Mouse (Mus musculus): ENCODE results near the gene Btbd10.

Btbd10 gene

DNA sequence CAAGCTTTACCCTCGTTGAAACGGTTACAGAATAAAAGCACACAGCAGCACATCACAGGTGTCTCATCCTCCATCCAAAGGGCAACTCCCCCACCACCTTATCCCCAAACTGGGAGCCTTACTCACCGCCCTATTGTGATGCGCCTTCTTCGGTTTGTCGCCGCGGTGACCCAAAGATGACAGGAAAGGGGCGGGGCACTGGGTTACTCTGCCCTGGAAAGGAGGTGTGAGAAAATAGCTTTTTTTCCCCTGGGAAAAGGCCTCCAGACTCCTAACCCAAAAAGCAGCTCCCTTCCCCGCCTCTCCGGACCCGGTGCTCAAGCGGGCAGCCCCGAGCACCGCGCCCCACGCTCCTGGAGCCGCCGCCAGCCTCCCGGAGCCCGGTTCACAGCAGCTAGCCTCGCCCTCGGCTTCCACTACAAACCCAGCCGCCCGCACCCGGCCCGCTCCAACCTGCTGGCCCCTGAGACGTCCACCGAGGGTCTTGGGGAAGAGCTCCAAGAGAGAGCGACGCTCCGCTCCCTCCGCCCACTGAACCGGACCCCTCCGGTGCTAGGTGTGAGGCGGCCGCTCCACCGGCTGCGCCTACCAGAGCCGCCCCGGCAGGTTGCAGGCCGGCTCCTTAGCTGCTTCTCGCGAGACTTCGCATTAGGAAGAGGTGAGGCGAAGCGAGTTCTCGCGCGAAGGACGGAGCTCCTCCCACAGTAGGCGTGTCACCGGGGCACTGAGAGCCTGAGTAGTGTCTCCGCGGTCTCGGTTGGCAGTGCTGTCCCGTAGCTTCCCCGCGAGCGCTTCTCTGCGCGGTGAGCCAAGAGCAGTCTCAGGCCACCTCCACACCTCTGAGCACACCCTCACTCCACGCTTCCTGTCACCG, at the start of gene Btbd10:
Btbd10 (minus strand) TSS at position 647 of the 874 bp plus-strand sequence.
- peak; percentile 99 for DNase-seq

DNA sequence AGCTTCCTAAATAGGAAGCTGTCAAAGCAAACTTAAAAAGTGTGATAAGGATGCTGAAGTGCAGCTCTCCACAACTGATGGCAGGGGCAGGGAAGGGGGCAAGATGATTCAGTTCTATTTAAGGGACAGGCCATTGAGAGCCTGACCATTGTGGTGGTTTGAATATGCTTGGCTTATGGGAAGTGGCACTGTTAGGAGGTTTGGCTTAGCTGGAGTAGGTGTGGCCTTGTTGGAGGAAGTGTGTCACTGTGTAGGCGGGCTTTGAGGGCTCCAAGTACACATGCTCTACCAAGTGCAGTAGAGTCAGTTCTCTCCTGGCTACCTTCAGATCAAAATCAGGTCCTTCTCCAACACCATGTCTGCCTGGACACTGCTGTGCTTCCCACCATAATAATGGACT, 47.3 kb upstream of the Btbd10 start:
- no peak for DNase-seq

DNA sequence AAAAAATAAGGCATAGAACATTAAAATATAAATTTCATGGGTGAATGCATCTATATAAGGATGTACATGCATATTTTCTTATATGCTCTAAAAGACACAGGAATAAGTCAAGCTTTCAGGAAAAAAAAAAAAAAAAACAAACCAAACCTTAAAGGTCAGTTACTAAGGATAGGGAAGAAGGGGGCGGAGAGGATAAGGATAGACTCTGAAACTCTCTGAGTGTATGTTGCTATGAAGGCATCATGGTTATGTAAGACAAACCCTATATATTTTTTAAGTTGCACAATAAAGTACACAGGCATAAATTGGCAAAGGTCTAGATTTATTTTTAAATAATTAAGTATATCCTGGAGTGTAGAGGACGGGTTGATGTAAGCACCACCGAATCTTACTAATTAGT, 46.1 kb upstream of the Btbd10 start:
- DNase-seq: no peak

DNA sequence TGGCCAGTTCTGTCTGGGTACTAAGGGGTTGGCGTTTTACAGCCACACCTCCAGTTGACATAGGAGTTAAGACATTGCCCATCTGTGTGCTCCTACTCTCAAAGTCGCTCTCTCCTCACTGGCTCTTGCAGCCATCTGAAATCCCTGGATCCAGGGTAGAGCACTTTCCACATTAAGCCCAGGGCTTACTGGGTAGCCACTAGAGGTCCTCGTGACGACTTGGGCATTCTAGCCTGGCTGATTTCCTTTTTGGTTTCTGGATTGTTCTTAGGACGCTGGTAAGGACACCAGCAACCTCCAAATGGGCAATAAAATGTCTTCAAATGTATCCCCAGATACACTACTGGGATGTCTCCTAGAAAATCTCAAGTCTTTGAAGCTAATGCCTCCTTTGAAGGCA, 39.5 kb upstream of the Btbd10 start:
- no peak for DNase-seq

DNA sequence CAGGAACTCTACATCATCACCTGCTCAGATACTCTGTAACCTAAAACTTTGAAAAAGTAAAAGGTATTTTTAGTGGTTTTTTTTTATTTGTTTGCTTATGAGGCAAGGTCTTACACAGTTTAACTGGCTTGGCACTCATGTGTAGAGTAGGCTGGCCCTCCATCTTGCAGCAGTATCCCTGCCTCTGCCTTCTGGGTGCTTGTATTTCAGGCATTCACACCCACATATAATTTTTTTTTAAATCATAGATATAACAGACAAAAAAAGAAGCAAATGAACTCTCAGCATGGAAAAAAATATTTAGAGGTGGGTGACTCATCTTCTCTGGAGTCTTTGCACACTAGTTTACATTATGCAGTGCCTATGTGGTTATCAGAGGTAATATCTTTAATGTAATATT, 28.9 kb upstream of the Btbd10 start:
- no peak for DNase-seq

DNA sequence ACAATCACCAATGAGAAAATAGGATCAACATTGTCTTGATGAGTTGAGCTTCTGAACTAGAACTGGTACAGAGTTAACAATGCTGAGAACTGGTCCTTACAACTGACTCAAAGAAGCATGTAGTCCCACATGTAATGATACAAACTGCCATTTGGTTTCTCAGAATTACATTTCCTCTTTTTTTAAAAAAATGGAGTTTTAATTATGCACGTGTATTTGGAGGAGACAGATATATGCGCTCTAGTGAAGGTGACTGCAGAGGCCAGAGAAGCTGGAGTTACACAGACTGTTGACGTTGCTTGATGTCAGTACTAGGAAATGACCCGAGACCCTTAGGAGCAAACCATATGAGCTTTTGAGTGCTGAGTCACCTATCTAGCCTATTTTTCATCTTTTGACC, 27.5 kb upstream of the Btbd10 start:
- no peak for DNase-seq

DNA sequence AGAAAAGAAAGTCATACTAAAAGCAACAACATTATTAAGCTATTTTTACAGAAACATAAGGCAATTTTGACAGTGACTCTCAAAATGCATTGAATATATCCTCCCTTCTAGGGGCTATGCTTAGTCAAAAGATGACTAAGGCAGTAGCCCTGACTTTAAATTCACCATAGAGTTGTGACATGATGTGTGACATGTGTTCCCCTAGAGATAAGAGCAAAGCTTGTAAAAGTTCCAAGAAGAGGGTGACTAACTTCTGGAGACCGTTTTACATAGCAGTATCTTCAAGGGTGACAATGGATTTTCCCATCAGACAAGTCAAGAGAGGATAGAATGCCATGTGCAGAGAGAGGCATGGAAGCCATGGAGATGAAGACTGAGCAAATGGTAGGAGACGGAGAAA, 22.4 kb upstream of the Btbd10 start:
- no peak for DNase-seq

DNA sequence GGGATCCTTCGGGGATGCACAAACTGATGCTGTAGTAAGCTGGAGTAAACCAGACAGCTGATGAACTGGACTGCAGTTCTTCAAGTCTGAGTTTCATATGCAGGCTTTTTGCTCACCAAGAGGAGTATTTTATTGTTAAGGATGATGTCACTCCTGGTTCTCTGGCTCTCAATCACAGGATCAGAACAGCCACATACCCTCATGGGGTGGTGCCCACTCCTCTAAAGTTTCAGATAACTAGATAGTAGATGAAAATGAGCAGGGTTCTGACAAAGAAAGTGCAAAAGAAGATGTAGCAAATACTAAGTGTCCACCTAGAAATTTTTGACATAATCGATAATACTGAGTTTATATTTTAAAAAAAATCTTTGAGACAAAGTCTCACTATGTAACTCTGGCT, 19.3 kb upstream of the Btbd10 start, which contains the start of gene Pth:
Pth (minus strand) TSS at position 101 of the 400 bp plus-strand sequence.
- DNase-seq: no peak

DNA sequence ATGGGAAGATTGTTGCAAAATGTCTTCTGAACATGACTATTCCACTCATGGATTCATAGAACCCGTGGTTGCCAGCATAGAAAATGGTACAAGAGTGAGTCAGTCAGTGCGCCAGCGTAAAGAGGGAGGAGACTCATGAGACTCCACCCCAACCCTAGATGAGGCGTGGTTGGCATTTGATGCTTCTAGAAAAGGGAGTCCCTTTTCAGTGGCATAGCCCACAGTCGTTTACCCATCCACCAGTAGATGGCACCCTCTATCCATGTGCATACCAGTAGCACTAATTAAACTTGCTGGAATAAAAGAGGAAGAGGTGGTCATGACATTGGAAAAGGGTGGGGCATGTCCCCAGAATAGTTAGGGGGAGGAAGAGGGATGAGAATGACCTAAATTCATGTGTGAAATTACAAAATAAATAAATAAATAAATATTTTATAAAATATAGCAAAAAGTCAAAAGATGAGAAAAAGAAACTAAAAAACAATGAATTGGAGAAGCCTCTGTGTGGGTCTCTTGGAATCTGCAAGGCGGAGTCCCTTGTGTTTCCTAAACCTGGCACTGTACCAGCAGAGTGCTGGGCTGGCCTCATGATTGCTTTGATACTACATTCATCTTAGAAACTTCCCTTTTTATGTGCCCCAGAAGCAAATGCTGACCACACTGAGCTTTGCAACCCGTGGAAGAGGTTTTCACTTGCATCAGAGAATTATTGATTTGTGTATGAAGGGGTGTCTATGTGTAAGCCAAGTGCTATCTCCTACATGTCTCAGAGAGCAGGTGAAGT, 8.9 kb upstream of the Btbd10 start:
- DNase-seq: peak; percentile 87

DNA sequence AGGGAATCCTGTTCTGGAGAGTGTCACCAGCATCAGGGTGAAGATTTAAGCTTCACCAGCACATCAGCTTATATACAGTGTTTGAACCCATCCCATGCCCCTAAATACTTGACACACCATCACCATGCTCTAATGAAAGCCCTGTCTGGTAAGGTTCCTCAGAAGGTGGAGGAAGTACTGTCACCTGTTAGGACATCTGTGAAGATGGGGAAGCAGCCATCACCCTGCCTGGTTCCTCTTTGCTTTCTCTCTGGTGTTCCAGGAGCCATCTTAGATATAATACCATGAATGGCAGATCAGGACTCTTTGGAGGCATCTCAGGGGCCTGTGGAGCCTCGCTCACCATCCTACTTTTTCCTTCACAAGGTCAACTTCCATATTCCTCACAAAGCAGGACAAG, 3.5 kb upstream of the Btbd10 start:
- DNase-seq: no peak

DNA sequence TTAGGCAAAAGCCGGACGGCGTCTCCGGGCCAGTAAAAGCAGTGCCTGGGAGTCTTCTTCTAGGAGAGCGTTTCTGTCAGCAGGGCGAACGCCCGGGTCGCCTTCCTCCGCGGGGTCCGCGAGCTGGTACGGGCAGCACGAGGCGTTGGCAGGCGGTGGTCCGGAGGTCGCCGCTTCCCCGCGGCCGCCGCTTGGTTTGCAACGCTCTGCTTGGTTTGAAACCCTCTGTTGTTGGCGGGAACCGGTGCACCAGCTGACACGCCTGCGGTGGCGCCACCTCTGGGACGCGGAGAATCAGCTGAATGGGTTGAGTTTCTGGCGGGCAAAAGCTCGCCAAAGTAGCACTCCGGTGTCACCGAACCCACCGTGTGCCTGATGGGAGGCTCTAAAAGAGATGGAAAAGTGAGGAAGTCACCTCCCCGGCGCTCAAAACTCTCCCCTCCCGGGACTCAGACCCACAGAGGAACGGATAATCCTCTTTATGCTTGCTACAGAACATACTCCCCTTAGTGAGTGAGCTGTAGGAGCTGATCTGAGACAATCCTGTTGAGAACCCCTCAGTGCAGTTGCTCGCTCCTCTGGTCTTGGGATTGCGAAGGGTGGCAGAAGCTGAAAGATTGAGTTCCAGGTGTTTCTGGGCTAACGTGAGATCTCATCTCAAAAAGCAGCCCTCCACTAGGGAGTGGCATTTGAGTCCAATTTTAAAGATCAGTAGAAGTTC, 588 bp upstream of the Btbd10 start:
- DNase-seq: peak; percentile 83

DNA sequence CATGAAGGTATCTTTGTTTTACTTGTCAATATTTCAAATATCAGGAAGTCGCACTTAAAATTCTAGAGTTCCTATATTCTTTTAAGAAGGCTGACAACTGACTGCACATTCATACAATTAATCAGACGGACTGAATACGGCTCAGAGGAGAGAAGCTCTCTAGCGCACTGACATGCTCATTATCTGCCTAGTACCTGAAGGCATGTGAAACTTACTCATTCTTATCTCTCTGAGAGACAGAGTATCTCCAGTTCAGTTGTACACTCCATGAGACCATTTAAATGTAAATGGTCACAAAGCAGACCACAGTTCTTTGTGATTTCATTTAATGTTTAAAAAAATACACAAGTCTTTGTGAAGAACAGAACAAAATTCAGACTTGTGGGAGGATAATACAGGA, 1.8 kb downstream of the Btbd10 start:
- DNase-seq: no peak

DNA sequence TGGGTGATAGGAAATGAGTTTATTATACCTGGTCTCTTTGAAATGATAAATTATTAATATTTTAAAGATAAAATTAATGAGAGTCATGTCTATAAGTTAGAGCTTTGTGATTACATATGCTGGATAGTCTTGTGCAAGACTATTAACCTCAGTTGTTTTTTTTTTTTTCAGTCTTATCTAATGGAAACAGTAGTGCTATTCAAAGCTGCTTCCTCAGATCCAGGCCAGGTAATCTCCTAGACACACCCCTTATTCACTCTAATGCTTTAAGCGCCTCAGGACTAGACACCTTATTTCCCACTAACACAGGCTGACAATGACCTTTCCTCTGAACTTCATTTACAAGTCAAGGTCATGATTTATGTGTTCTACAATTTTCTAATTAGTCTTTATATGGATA, 20.1 kb downstream of the Btbd10 start:
- DNase-seq: no peak

DNA sequence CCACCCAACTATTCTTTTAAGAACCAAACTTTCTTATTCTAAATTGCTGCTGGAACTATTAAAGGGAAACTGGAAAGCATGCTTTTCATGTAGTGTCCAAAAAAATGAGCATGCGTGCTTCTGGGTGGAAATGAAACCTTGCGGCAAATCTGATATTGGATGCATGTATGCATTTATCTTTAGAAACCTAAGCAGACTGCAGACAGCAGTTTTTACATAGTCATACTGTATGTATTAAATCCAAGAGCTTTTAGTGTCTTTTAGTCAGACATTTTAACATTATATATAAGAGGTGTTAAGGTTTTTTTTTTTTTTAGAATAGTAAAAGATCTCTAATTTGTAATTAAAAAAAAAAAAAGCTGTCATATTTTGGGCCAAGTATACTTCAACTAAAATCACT, 21.5 kb downstream of the Btbd10 start:
- no peak for DNase-seq

DNA sequence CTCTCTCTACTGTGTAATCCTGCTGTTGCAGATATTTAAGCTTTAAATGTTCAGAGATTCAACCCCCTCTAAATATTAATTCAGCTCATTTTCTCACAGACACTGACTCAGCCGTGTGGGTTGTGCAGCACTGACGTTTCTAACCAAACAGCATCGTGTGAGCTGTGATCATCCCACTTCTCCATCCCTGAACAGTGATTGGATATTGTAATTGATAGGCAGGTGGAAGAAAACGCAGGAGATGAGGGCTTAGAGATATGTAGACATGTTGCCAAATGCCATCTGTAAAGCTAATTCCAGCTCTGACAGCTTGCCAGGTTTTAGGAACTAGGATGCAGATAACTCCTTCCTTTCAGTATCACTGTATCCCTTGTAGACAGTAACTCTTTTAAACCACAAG, 21.9 kb downstream of the Btbd10 start:
- no peak for DNase-seq

DNA sequence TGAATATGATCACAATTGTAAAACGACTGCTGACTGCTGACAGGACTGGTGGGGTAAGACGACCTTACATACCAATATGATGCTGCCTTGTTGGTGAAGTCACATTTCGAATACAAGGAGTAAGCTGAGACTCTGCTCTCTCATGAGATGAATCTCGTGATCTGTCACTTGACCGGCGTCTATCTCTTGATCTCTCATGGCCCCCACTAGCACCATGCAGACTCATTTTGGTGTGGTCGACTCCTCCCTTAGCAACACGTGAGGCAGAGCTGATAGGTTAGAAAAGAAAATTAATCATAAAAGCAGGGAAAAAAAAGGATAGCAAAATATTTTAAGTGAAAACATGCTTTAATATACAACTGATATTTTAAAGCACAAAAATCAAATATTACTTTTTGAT, 33.9 kb downstream of the Btbd10 start:
- DNase-seq: no peak

DNA sequence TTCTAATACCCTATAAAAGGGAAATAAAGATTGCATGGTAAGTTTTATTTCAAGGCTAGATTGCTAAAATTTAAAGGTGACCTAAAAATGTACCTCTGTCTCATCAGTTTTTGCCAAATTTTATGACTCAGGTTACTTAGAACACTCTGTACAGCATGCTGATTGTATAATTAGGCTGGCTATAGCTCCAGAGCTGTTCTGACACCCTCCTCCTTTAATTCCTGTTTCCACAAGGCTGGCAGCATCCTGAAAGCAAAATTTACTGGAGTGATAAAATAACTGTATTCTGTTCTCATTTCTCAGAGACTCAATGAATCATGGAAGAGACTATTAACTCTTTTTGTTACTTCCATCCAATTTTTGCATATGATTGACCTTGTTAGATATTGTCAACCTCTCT, 35.2 kb downstream of the Btbd10 start:
- DNase-seq: no peak

DNA sequence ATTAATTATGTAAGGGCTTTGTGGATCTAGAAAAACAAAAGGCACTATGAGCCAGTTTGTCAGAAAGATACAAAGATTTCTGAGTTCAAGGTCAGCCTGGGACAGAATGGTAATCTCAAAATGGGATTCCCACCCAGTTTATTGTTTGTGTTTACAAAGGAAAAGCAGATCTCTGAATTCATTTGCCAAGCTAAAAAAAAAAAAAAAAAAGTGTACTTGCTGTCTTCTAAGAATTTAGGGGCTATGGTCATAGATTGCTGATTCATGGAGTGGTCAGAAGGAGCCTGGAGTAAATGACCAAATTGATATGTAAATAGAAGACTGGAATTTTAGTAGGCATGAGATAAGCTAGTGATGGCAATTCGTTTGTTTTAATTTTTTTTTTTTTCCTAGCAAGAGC, 49.1 kb downstream of the Btbd10 start:
- DNase-seq: no peak

DNA sequence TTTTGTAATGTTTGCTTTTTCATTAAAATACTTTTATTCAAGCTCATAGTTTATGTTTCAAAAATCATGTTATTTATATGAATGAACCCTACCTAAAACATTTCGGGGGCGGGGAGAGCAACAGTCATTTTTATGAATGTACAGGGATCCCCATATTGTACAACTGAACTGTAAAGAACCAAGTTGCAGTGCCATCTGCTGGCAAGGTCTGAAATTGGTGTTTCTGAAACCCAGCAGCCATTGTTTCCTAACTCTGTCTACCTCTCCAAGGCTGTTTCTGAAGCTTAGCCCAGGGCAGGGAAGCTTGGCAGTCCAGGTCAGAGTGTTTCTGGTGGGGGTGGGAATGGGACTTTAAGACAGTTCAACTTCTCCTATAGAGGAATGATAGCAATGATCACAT, 57.4 kb downstream of the Btbd10 start:
- DNase-seq: peak; percentile 59

DNA sequence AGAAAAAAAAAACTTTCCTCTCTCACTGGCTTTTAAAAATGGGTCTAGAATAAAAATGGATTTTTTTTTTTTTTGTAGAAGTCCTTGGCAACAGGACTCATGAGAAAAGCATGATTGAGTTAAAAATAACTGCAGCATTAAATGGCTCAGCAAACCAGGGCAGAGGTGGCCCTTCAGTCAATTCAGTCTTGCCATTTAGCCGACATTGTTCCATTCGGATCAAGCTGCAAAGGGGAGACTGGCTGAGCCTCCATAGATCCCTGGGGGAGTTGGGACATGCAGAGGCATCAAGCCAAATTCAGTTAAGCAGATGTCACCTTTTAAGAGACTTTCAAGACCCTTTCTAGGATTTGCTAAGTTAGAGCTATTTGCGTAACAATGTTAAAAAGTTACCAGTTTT, 59.1 kb downstream of the Btbd10 start:
- no peak for DNase-seq

DNA sequence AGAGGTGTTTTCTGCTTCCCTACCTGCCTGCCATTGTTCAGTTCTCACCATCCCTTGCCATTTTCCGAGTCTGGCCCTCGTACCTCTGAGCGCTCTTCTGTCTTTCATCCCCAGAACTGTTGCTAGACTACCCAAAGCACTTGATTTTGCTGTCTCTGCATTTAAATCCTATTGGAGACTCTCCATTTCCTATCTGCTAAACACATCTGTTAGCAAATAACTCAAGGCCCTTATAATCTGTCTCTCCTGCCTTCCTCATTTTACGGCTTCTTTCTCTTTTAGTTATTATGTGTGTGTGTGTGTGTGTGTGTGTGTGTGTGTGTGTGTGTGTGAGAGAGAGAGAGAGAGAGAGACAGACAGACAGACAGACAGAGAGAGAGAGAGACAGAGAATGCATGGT, 71.4 kb downstream of the Btbd10 start:
- DNase-seq: no peak

DNA sequence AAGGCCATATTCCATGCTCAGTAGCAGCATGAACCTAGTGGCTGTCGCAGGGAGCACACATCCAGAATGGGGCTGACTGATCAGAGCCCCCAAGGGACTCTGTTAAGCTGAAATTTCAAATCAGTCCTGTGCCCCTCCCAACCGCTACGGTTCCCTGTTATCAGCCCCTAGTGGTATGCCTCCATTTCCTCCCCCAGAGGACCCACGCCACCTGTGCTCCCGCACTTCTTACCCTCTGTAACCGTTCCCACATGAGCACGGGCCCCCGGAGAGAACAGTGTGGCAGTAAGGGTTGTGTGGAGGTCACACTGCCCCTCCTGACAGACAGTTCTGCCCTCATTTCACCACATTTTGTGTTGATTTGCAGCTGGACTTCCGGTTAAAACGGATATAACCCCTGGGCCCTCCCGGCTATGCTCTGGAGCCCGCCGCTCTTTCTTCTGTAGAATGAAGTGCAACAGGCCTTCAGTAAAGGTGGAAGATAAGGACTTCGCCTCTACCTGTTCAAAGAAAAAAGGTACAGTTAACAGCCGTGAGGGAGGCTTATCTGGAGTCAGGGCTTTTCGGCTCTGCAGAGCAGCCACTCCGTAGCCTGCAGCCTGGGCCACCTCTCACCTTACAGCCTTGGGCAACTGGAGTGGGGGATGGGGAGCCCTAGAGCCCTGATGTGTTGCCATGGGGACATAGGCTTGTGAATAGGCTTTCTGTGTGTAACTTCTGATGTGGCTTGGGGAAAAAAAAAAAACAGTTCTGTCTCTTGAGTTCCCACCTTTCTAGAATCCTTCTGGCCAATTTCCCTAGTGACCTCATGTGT, 73.9 kb downstream of the Btbd10 start:
- no peak for DNase-seq

DNA sequence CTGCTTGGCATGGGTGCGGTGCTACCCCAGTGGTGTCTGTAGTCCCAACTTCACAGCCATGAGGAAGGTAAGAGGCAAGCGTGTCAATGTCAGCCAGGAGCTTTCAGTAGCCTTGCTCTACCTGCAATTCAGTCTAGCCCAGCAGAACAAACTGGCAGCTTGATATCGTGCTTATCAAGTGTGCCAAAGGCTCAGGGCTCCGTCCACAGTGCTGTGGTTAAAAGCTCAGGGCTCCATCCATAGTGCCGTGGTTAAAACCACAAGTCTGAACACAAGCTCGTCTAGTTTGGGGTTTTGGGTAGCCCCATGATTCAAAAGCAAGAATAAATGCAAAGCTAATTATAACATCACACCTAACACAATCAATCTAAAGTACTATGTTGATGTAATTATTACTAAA, 74.6 kb downstream of the Btbd10 start:
- DNase-seq: no peak

Measured in kidney, postnatal 14 days (tissue).